In the genomic region with DNA sequence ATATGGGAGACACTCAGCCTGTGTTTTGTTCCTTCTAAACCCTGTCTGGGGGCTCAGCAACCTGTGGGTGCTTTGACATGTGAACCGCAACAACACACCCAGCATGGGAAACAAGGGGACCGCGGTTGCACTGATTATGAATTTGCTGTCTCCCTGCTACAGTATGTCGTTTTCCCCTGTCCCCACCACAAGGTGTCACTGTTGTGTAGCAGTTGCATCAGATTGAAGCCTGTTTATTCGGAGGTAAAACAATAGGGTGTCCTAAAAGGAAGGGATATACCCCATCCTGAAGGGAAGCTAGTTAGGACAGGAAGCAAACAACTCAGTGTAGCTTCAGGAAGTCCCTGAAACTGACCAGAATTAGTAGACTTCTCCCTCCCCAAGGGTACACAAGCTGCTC, we compare ENCODE assay signal across 9 mouse cellular contexts. TPM values are rescaled to one million over a fixed set of nuclear protein-coding genes. Genes with fewer than 3 reads are reported as not detected.
DNase-seq lines count a peak whose midpoint lies in the region; ATAC-seq and TF ChIP-seq lines count a peak whose summit lies in the region.
"Had no signal": no experiment of that assay in that cellular context is flagged by ENCODE, and none has a peak within 500 bp of the region (broad histone marks: within the 10 kb centered on the region; RNA-seq: fewer than 3 reads in every experiment).

No protein-coding gene starts in this region.

- TF ChIP-seq EP300 in ES-Bruce4 (IDR thresholded peaks at IDR 0.05; ENCODE audit: insufficient read depth, low read depth, low read length) = no peak

- peak; percentile 73 for ATAC-seq in forebrain, embryonic 14.5 days
- ATAC-seq in intestine, embryonic 14.5 days (replicated peaks; ENCODE audit: low FRiP score, low TSS enrichment, low read depth) = 0 out of 2 replicates have a peak, but pooled peaks have one; percentile 19
- ATAC-seq in limb, embryonic 13.5 days (ENCODE audit: low FRiP score, low read depth) = peak; percentile 45; the same call in 1 of the 2 replicates

- H3K27ac ChIP-seq in ES-Bruce4 (ENCODE audit: insufficient read depth, low read length) = no peak overlapping the region
- H3K27ac ChIP-seq in forebrain, embryonic 14.5 days (ENCODE audit: low read depth, low read length) = no peak overlapping the region
- H3K27ac ChIP-seq in intestine, embryonic 14.5 days (ENCODE audit: low read depth) = no peak overlapping the region
- no peak overlapping the region for H3K27ac ChIP-seq in limb, embryonic 13.5 days
- H3K27ac ChIP-seq: stomach, embryonic 15.5 days had no signal

- no peak overlapping the region for H3K4me2 ChIP-seq in forebrain, embryonic 14.5 days (ENCODE audit: low read length)
- no peak overlapping the region for H3K4me2 ChIP-seq in intestine, embryonic 14.5 days (ENCODE audit: low read length)
- H3K4me2 ChIP-seq in limb, embryonic 13.5 days (replicated peaks) = no peak overlapping the region
- H3K4me2 ChIP-seq: stomach, embryonic 15.5 days had no signal

- WGBS in forebrain, embryonic 14.5 days = 28% methylated on average over 5 of the region's 5 CpGs
- 34% methylated on average over 5 of the region's 5 CpGs for WGBS in intestine, embryonic 14.5 days
- WGBS in limb, embryonic 13.5 days = 29% methylated on average over 5 of the region's 5 CpGs

- H3K9me3 ChIP-seq in ES-Bruce4 (replicated peaks; ENCODE audit: control insufficient read depth, insufficient read depth, low read length, poor library complexity, severe bottlenecking) = no peaks in the 10 kb centered on the region
- H3K9me3 ChIP-seq in forebrain, embryonic 14.5 days (replicated peaks; ENCODE audit: control insufficient read depth, low read length) = no peaks in the 10 kb centered on the region
- H3K9me3 ChIP-seq in intestine, embryonic 14.5 days (ENCODE audit: control insufficient read depth, low read length) = no peaks in the 10 kb centered on the region
- H3K9me3 ChIP-seq in limb, embryonic 13.5 days = no peaks in the 10 kb centered on the region
- H3K9me3 ChIP-seq: stomach, embryonic 15.5 days had no signal

- H3K9ac ChIP-seq in ES-Bruce4 (ENCODE audit: low read depth, poor library complexity, severe bottlenecking) = no peak overlapping the region
- H3K9ac ChIP-seq in forebrain, embryonic 14.5 days (ENCODE audit: low read length) = no peak overlapping the region
- H3K9ac ChIP-seq in intestine, embryonic 14.5 days (ENCODE audit: low read length) = no peak overlapping the region
- H3K9ac ChIP-seq in limb, embryonic 13.5 days = no peak overlapping the region
- H3K9ac ChIP-seq: stomach, embryonic 15.5 days had no signal

- TF ChIP-seq CTCF in ES-Bruce4 (IDR thresholded peaks at IDR 0.05; ENCODE audit: low read depth, low read length) = peak; percentile 37

- H3K4me1 ChIP-seq in ES-Bruce4 (ENCODE audit: control insufficient read depth, insufficient read depth, low read length) = no peaks in the 10 kb centered on the region
- peaks cover 4% of the 10 kb centered on the region; the same call in 1 of the 2 replicates for H3K4me1 ChIP-seq in forebrain, embryonic 14.5 days (ENCODE audit: control insufficient read depth, insufficient read depth, low read length)
- no peaks in the 10 kb centered on the region for H3K4me1 ChIP-seq in intestine, embryonic 14.5 days (replicated peaks; ENCODE audit: control insufficient read depth, insufficient read depth, low read length)
- peaks cover 6% of the 10 kb centered on the region; the same call in 1 of the 2 replicates for H3K4me1 ChIP-seq in limb, embryonic 13.5 days

- H3K36me3 ChIP-seq in ES-Bruce4 (ENCODE audit: control insufficient read depth, insufficient read depth, low read length, poor library complexity, severe bottlenecking) = no peaks in the 10 kb centered on the region
- peaks cover 3% of the 10 kb centered on the region; the same call in 1 of the 2 replicates for H3K36me3 ChIP-seq in forebrain, embryonic 14.5 days (ENCODE audit: control insufficient read depth, insufficient read depth, low read length)
- H3K36me3 ChIP-seq in intestine, embryonic 14.5 days (ENCODE audit: control insufficient read depth, insufficient read depth, low read length) = 0 out of 2 replicates have a peak, but pooled peaks cover 2% of the 10 kb centered on the region
- H3K36me3 ChIP-seq in limb, embryonic 13.5 days = peaks cover 4% of the 10 kb centered on the region; the same call in 1 of the 2 replicates
- H3K36me3 ChIP-seq: stomach, embryonic 15.5 days had no signal

- no peaks in the 10 kb centered on the region for H3K27me3 ChIP-seq in ES-Bruce4 (ENCODE audit: control insufficient read depth, insufficient read depth, low read length, poor library complexity, severe bottlenecking)
- no peaks in the 10 kb centered on the region for H3K27me3 ChIP-seq in forebrain, embryonic 14.5 days (replicated peaks; ENCODE audit: control insufficient read depth, insufficient read depth, low read length)
- no peaks in the 10 kb centered on the region for H3K27me3 ChIP-seq in intestine, embryonic 14.5 days (replicated peaks; ENCODE audit: control insufficient read depth, insufficient read depth, low read length)
- H3K27me3 ChIP-seq in limb, embryonic 13.5 days = no peaks in the 10 kb centered on the region
- H3K27me3 ChIP-seq: stomach, embryonic 15.5 days had no signal

- peak; percentile 34 for DNase-seq in 3134 (ENCODE audit: extremely low read depth, insufficient read length, low spot score)
- DNase-seq in c-Kit-positive CD71-positive TER-119-negative erythroid progenitor cells, embryonic 14.5 days (ENCODE audit: low read depth) = peak; percentile 61
- peak; percentile 92 for DNase-seq in forebrain, embryonic 14.5 days (ENCODE audit: low spot score)
- peak; percentile 79 for DNase-seq in intestine, embryonic 14.5 days (ENCODE audit: low spot score)
- peak; percentile 20 to 29 for DNase-seq in natural killer cell, adult 2 months (ENCODE audit: low spot score in 2 of 2)
- peak; percentile 61 for DNase-seq in thymus, postnatal 25 days

- no peak overlapping the region for H3K4me3 ChIP-seq in ES-Bruce4 (ENCODE audit: low read depth, low read length)
- H3K4me3 ChIP-seq in forebrain, embryonic 14.5 days (ENCODE audit: low read depth, low read length) = no peak overlapping the region
- no peak overlapping the region for H3K4me3 ChIP-seq in intestine, embryonic 14.5 days (ENCODE audit: low read depth, low read length)
- H3K4me3 ChIP-seq in limb, embryonic 13.5 days = no peak overlapping the region
- H3K4me3 ChIP-seq: stomach, embryonic 15.5 days had no signal

- TF ChIP-seq POLR2A in ES-Bruce4 (IDR thresholded peaks at IDR 0.05; ENCODE audit: insufficient read depth, low read length) = no peak

RNA-seq across cellular contexts. Expression of a gene that starts 16.0 kb away (rescaled TPM):
- polyA plus RNA-seq in ES-Bruce4 (2011; ENCODE audit: insufficient read depth, insufficient read length, low read depth, missing spikeins) = 1.3 TPM in 1 of 2 replicates, not detected in the other
- polyA plus RNA-seq in forebrain, embryonic 14.5 days (2014; fragmentation: Nextera tagmentation; extraction: Ambion mirVana) = 27.1 and 30.2 TPM in 2 replicates
- polyA plus RNA-seq in intestine, embryonic 14.5 days (2014; fragmentation: Nextera tagmentation; extraction: Ambion mirVana) = 6.5 and 7.0 TPM in 2 replicates
- polyA plus RNA-seq in limb, embryonic 13.5 days (2015; fragmentation: Nextera tagmentation; extraction: Ambion mirVana) = 2.2 and 2.3 TPM in 2 replicates

Comparison
In these comparisons a context has a peak if more than half of its experiments do, and no peak if none do; other contexts are left out.
1. DNase-seq: peak in every context shown above with its lines; median percentile 92 in forebrain, embryonic 14.5 days; 79 in intestine, embryonic 14.5 days; 61 in c-Kit-positive CD71-positive TER-119-negative erythroid progenitor cells, embryonic 14.5 days; 61 in thymus, postnatal 25 days; 34 in 3134; 24 in natural killer cell, adult 2 months.
2. ATAC-seq: peak in every context shown above with its lines; median percentile 73 in forebrain, embryonic 14.5 days; 45 in limb, embryonic 13.5 days; 19 in intestine, embryonic 14.5 days.